Mouse (Mus musculus): ENCODE results near the gene Fmo4.

The Fmo4 gene

DNA sequence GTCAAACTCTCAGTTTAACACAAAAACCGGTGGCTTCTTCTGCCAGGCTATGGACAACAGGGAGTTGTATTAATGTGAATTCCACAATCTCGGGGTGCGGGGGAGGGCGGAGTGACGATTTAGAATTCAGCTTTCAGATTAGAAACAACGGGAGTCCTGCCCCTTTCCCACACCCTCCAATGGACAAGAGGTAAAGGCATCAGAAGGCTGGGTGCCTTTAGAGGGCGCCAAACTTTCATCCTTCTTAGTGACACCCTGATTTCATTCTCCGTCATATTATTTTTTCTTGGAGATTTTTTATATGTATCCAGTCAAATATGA lies at the start of gene Fmo4:
Gene Fmo4 (minus strand): TSS at position 137 of the 321 bp plus-strand sequence.
- no peak for DNase-seq

DNA sequence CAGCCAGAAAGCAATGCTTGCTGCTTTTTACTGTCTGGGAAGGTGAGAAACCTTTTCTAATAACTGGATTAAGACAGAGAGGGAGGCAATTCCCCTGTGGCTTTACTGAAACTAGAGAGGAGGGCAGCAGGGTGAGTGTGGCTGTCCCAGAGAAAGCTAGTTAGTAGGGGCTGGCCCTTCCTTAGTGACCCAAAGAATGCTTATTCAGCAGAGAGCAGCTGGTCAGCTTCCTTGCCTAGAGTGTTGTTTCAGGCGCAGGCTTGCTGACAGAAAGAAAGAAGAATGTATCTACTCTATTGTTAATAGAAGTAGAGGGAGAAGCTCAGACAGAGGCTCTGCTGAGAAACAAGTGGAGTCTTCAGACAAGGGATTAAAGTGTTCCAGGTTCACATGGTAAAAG lies 48.6 kb upstream of the Fmo4 start:
- DNase-seq = no peak

DNA sequence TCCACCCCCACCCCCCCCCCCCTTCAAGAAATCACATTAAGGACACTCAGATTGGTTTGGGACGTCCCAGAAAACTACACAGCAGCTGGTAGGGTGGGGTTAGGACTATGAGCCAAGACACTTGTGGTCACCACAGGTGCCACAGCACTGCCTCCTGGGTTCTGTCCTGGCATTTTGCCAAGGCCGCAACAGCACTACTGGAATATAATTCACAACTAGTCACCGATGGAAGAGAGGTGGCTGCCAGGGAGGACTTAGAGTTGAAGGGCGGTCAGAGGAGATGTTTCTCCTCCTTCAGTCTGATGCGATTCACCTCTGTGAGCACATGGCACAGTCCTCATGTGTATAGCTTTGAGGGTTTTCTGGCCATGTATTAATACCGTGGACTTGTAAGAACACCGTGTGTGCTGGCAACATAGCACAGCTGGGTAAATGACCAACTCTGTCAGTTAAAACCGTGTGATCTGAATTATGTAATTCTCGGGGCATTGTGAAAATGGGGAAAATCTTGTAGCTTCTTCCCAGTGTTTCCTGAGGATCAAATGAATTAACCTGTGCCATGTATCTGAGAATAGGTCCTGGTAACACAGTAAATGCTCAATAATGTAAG lies 46.3 kb upstream of the Fmo4 start:
- DNase-seq = no peak

DNA sequence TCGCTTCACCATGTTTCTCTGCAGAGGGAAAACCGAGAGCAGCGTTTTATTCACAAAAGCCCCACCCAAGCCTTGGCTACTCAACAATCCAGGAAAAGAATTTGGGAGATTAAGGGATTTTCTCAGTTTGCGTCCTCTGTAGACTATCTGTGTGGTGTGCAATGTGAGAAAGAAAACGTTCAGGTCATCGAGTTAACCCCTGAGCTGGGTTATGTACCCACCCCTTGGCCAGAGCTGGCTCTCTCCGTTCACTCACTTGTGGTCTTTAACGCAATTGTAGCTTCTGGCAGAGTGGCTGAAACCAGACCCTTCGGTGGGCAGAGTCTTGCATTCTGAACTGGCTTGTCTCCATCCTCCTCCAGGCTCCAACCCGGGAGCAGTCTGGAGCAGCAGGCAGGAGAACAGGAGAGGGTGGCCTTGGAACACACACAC lies 45.8 kb upstream of the Fmo4 start:
- no peak for DNase-seq

DNA sequence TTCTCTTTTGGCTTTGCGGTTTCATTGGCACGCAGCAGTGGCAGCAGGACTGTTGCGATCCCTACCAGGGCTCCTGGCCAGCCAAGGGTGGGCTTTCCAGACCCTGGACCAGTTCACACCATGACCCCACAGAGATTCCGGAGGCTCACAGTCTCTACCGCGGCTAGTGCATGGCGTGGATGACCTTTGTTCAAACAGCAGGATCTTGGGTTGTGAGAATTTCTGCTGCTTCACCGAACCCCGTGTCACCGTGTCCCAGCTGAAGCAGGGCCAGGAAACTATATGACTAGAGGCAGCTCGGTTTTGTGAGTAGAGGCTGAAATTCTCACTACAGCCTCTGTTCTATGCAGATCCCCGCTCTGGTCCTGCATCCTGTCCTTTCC lies 45.0 kb upstream of the Fmo4 start:
- no peak for DNase-seq

DNA sequence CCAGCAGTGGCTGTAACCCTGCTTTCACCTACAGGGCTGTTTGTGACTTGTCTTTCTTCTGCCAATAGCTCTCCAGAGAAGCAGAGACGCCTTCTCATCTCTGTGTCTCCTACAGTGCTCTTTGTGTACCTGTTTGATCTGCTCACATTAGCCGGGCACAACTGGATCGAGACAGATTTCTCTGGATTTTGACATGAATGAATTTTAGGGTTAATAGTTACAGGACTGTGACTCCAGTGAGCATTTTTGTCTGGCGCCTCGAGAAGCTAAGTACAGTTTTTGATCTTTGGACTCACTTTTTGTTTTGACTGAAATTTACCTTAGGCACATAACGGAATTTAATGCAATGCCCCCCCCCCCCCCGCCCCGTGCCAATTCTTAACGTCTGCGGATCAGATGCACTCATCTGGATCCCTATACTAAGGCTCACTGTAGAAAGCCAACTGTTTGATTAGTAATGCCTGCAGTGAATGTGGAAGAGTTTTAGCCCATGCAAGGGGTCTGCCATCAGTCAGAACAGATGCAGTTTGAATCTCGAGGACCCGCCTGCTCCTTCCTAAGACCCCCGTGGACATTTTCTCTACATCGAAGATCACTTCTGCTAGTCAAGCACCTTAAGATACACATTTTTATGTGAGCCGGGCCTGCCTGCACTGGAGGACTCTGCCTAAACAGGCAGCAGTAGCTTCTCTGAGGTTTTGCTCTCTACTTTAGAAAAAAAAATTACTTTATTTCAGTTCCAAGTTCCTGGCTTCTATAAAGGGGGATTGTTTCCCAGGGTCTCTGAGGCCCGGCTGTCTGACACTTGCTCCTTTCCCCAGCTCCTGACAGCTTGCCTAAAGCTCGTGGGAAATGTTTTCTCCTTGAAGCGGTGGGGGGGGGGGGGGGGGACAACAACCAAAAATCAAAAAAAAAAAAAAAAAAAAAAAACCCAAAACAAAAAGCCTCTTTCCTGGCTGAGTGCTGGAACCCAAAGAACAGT lies 44.3 kb upstream of the Fmo4 start:
- no peak for DNase-seq

DNA sequence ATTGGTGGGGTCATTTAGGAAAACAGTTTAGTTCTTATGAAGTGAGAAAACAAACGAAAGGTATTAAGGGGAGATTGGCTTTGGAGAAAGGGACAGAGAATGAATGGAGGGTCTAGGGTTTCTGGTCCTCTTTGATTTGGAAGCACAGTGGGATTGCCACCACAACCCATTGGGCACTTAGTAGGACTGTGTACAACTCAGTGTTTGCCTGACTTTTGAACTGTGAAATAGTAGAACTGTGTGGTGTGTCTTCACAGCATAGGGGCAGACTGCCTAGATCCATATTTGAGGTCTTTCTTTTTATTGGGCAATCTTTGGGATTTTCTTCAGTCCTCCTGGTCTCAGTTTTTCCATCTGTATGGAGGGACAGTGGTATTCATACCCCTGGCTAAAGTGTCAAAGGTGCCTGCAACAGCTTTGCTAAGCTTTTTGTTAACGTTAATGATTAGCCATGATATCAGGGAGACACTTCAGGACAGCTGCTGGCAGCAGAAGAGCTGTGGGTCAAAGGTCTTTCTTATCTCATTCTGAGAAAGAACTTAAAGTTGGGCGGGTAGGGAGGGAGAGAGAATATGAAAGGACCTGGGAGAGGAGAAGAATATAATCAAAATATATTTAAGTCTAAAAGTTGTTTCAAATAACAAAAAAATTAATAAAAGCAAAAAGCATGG lies 40.2 kb upstream of the Fmo4 start:
- DNase-seq = no peak

DNA sequence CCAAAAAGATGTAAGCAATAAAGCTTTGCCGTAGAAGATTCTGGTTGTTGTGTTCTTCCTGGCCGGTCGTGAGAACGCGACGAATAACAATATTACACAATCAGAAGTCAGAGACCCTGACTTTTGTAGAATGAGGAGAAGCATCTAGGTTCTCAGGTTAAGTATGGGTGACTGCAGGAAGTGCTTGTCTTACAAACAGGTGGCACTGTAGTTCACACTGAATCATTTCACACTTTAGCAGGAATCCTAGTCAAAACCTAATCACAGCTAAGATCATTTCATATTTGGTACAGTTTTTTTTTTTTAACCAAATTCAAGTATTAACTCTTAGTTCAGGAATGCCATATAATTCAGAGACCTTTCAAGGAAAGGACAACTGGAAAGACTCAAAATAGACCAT lies 33.8 kb upstream of the Fmo4 start:
- no peak for DNase-seq

DNA sequence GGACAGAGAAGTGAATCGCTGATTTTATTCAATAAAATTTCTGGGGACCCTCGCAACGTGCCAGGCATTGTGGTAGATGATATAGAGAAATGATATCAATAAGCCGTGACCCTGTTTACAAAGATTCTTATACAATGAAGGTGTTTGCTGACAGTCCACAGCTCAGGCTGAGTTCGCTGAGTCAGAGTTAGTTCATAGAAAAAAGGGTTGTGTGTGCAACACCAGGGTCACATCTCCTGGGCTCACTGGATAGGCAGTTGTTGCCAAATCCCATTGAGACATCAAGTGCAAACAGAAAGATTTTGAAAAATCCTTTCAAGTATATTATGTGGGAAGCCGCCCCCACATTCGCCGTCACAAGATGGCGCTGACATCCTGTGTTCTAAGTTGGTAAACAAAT lies 26.4 kb upstream of the Fmo4 start:
- DNase-seq = no peak

DNA sequence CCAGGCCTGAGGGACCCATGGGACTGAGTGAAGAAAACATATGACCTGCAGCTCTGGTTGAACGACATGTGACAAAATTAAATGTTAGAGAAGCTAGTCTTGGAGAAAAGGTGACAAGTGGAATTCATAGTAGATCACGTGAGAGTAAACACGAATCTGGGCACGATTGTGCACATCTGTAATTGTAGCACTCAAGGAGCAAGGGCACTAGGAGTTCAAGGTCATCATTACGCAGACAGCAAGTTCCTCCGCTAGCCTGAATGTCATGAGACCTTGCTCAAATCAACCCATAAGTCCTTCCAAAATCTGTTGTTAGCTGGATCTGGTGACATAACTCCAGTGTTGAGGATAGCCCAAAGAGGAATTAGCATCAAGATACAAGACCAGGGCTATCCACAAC lies 25.2 kb upstream of the Fmo4 start:
- DNase-seq = no peak

DNA sequence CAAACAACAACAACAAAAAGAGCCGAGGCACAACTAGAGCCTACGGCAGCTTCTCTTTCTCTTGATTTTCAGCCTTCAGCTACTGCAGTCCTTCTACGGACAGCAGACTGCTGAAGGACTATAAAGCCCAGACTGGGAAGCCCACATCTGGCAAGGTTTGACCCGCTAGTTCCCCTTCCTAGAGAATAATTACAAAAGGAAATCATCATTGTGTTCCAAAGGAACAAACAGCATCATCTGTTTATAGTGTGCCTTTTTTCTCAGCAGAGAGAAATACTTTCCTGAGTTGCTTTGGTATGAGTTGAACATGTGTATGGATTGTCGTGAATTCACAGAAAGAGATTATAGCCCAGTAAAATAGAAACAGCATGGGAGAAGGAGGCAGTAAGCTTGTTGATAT lies 20.6 kb upstream of the Fmo4 start:
- DNase-seq = no peak

DNA sequence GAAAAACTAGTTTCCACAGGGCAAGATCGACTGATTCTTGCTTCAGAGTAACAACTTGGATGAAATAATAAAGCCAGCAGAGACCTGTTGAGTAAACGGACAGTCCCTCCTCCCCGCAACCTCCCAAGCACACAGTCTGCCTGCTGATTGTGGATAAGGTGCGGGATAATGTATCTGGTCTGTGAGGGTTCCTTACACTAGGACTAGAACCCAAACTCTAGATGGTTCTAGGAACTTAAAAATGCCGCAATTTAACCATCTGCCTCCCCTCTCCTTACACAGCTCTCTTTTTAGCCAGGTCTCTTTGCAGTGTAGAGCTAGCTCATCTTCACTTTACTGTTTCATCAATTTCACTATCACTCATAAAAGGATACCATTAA lies 18.8 kb upstream of the Fmo4 start:
- no peak for DNase-seq

DNA sequence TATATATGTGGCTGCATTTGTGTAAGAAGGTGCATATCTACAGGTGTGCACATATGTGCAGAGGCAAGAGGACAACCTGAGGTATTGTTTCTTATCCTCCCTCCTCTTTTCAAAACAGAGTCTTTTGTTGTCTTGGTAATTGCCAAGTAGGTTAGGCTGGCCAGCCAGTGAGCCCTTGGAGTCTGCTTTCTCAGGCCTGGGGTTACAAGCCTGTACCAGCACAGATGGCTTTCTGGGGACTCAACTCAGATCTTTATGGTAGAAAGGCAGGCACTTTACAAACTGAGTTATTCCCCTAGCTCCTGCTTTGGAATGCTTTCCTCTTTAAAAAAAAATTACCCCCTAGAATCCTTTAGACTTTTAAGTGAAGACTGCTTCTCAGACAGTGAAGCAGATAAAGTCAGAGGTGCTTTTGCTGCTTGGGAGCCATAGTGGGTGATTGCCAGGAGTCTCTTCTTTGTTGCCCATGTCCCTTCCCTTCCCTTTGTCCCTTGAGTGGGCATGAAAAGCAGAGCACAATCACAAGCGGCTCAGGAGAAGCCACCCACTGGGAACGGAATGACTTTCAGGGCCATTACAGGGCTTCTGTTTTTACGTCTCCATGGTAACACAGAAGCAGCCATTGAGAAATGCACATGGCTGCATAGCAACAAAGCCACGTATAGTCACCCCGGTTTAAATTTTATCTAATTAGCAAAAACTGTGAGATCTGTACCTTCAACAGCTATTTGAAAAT lies 18.2 kb upstream of the Fmo4 start:
- no peak for DNase-seq

DNA sequence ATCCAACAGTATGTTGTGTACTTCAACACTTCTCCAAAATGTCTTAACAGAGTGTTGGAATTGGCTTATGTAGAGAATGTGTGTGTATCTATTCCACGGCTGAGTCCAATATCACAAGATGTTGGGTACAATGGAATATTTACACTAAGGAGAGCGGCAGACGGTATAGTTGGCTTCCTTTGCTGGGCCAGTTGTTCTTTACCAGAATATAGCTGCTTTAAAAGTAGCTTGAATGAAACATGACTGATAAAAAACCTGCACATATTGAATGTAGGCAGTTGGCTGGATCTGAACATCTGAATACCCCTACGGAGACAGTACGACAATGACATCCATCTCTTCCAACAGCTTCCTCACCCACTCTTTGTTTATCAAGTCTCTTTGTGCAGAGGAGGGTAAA lies 5.5 kb upstream of the Fmo4 start:
- no peak for DNase-seq

DNA sequence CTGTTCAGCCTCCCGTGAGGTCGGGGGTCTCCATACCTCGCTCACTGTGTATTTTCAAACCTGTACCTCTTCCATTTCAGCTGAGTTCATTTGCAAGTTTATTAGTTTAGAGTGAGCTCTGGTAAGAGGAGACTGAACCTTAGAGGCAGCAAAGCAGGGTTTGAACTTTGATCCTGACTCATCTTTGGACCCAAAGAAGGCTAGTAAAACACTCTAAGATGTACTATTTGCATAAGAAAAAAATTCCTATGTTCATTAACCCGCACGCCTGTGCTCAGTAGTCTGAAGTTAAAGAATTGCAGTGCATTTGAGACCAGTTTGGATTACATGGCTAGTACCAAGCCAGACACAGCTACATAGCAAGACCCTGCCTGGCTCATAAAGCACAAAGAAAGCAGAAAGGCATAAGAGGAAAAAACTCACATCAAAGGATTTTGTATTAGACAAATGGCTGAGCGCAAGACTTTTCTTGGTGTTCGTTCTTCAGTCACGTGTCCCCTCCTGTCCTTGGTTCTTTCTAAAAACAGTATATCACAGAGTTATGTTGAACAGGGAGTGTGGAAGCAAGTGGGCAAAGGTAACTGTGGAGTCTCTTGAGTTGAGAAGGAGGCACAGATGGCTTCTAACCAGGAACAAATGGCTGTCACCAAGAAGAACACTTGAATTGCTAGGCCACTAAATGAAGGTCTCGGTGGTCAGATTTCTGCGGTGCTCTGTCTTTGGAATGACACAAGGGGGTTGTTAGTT lies 1.8 kb upstream of the Fmo4 start:
- DNase-seq = no peak

DNA sequence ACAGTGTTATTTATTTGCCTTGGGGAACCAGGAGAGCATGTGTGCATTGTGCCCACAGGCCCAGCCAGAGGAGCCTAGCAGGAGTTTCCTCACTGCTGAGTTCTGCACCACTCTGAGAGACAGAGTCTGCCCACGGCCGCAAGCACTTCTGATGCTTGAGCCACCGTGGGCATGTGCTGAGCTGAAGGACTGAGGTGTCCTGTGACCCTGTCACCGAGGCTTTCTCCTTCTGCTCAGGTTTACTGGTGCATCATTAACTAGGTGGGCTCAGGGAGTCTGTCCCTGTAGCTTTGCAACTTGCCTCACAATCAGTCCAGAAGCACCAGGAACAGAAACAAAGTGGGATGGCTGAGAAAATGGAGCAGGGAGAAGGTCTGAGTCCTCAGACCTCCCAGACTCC lies 1.2 kb upstream of the Fmo4 start:
- no peak for DNase-seq

DNA sequence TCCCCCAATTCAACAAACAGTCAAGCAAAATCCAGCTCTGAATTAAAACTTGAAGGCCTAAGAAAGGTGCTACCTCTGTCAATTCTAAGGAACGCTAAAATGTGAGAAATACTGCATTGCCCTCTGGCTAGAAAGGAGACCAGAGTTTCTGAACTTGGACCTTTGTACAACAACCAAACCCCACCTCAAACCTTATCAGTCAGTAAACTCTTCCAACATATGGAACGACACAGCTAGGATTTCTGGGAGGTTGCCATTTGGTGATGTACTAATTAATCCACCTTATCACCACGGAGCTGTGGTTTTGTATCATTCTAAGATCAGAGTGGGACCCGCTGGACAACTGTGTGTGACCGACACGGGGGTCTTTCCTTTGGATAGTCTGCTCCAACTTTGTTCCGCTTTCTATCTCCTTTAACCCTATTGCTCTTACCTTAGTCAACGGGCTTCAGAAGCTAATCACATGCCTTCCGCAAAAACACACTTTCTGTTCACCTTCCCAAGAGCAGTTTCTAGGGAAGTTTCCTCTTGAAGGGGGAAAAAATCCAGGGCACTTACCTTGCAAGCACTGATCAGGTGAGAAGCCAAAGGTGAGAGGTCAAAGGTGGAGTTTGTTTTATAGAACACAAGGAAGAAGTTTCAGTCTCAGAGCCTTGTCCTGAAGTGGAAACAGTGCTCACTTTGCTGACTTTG lies 483 bp downstream of the Fmo4 start:
- DNase-seq = no peak

DNA sequence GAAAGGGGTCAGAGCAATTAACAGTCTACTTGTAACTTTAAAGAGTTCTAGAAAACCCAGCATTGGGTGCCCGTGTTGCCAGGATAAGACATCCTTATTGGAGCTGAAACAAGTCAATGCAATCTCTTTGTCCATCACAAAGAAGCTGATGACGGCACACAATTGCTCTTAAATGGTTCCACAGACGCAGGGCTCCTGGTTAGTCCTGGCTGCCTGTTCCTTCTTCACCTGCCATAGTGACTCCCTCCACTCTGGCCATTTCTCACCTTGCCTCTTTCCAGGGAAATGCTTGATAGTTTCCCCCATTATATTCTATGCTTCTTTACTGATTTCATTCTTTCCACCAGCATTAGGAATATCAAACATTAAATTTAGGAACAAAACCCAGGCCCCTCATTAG lies 5.2 kb downstream of the Fmo4 start:
- no peak for DNase-seq

DNA sequence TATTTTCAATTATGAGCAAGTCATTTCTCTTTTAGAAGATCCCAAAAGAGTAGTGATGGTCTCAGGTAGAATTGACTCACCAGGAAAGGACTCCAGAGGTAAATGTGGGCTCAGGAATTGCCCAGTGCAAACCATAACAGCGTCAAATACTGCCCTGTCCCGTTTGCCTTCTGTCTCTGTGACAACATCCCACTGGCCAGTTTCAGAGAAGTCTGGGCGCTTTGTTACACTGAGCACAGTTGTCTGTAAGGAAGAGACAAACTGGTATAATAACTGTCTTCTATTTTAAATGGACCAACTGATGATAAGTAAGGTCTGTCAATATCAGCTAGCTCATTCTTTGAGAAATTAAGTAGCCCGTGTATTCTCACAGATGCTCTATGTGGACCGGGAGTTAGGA lies 6.3 kb downstream of the Fmo4 start:
- no peak for DNase-seq

DNA sequence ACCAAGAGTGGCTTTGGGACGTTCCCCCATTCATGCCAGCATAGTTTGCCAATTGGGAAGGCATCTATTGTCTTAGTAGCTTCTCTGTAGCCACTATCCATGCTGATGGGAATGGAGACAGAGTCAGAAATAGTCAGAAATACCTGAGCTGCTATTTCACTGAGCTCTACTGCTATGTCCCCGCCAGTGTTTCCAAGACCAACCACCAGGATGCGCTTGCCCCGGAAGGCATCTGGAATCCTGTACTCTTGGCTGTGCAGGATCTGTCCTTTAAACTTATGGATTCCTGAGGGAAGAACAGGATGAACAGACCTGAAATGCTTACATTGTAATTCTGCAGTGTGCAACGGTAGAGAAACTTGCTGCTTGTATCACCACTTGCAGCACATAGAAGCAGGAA lies 8.8 kb downstream of the Fmo4 start:
- DNase-seq = no peak

DNA sequence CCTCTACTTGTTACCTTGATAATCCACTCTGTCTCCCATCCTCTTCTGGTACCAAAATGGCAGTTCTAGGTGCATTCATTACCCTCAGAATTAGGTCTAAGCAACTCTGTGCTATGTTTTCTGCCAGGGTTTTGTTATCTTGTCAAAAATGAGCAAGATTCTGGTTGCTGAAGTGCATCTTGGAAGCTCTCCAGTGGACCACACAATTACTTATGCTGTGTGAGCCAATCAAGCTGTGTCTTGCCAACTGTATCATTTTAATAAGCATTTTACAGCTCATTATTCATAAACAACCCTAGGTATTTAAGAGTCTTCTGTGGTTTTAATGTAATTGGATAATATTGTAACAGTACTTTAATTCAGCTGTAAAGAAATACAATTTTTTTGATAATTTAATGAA lies 17.3 kb downstream of the Fmo4 start:
- no peak for DNase-seq
